Mouse (Mus musculus) adipocyte (in vitro differentiated cells): ENCODE results near the gene Mysm1.
A peak's percentile ranks its signal among the peaks of the same experiment; 100 is the strongest.

ENCODE experiments used
- DNase-seq: peaks from one replicate; pipeline ENCODE4 v3.0.0-alpha.2; 2016; ENCODE audit warnings: low spot score

The Mysm1 gene

DNA sequence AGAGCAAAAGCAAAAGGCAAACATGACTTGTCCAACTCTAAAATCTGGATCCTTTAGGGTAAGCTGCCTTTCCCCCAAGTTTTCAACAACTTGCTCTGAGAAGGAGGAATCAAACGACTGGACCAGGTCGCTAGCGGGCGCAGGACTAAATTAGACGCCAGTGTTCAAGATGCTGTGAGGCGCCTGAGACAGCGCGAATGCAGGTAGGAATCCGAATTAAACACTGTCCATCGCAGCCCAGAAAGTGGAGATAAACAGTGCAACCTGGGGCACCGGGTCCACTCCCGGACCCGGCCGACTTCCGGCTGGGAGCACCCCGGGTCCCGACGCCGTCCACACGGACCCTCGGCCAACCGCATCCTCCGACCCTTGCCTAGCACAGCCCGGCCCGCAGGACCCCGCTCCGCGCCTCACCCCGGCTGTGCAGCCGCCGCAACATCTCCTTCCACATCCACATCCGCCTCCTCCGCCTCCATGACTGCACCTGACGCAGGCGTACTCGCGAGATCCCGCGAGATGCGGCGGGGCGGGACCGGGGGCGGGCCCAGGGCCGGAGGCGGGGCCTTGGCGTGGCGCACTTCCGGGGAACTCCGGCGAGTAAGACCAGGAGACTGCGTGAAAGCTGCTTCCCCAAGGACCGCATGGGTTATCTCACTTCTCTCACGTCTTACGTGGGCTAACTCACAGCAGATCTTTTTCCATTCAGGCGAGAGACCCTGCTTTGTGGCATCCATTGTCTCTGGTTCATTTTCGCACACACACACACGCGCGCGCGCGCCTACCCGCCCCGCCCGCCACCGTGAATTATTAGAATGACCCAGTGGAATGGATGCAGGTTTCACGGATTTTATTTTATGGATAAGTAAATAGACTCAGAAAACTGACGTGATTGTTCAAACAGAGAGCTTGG is at the start of gene Mysm1:
Mysm1 (minus strand) TSS at position 511 of the 910 bp plus-strand sequence.
- peak; percentile 88 for DNase-seq

DNA sequence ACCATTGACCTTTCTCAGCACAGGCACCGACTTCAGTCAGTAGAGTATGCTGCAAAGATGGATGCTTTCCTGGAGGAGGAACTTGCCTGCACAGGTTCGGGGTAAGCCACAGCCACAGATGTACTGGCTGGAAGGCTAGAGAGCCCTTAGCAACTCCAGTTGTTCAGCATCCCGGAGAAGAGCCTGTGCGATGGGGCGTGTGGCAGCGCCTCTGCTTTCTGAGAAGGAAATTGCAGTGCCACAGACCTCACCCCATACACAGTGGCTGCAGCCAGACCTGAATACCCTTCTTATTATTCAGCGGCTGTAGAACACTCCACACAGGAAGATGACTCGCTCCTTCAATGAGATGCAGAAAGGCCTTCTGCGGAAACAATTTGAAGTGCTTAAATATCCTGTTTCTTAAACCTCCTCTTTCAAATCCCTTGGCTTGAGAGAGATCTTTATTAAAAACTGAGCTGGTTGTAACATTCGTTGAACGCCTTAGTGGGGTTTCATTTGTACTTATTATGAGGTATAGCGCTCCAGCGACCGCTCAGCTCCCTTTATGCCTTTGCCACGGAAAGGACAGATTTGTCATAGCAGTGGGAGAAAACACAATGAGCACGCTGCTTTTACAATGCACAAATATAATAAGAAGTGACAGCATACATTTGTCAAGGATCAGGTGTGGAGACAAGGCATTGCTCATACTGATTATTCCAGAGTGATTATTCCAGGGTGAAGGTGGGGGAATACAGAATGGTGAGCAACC is 47.1 kb upstream of the Mysm1 start:
- DNase-seq, result no peak

DNA sequence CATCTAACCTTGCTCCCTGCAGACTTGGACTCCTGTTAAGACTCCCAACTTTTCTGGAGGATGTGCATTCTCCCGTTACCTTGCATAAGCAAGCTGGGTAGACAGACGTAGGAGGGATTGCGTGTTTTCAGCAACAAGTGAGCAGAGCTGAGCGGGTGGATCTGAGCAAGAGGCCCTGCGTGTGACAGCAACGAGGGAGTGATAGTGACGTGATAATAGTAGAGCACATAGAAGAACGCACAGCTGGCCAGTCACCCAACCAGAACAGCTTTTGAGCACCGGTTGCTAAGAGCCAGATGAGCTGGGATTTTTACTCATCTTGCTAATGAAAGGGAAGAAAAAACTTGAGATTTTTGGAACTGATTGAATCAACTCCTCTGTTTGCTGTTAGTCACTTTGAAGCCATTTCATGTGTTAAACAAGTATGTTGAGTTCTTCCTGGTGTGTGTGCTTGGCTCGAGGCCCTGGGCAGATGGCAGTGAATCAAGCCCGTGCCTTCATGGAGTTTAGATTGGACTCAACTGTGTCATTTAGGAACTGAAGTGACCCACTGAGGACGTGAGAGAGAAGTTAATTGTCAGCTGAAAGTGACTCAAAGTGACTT is 44.6 kb upstream of the Mysm1 start:
- DNase-seq, result no peak

DNA sequence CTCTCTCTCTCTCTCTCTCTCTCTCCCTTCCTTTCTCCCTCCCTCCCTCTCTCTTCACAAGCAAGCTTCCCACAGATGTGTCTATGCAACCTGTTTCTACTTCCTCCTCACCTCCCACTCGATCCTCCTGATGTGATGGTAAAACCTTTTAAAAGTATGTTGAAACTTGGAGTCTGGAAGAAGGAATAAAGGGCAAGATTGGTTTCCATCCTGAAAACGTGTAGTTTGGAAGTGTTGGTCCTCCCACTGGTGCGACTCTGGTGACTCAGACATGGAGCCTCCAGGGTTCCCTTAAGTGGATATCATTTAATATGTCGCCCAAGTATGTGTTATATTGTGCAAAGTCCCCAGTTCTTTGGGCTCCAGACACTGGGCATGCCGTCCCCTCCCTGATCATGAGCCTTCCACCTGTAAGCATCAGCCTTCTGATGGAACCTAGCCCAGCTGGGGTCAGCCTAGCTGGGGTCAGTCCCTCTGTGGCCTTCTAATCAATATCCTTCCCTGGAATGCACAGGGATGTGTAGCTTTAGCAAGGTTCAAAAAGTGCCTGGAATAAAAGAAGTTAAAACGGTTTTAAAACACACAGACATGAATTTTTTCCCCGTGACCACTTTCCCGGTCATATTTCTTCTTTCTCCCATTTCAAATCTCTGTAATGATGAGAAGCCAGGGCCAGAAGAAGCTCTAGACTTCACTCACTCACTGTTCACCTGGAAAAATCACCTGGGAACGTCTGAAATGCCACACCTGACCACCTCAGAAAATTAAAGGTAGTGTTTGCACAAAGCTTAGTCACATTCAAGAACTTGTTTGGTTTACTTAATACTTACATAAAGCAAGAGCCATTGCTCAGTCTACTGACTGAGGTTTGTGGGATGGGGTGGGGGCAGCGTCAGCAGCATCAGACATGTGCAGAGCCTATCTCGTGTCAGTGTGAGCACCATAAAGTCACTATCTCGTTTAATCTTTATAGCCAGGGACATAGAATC is 43.0 kb upstream of the Mysm1 start:
- no peak for DNase-seq

DNA sequence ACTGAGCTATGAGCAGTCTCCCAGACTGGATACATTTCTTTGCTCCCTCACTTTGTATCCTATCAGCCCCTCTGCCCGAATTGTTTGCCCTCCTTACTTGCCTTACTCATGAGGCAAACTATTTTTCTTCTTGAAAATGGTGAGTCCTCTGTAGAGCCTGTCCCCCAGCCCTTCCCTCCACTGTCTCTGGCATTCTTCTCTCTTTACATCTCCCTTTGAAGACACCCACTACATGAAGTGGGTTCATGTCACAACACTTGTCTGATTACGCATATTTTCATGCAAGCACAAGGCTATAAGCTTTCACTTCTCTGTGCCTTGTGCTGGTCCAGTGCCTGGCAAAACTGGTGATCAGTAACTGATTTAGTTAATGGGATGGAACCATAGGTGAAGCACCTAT is 41.3 kb upstream of the Mysm1 start:
- DNase-seq, result no peak

DNA sequence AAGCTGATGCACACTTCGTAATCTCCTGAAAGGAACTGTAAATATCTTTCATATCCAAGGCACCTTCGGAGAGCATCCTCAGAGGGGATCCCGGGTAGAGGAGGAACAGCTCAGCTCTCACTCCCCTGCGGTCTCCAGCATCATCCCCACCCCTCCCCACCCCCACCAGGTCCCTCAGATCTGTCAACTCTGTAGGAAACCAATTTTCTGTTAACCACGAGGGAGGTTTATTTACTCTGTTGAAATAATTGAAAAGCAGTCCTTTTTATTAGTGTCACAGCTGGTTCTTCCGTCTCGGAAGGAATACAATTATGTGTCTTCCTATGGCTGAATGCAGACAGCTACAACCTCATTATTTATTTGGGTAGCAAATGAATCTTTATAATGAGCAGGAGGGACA is 39.3 kb upstream of the Mysm1 start:
- DNase-seq, result no peak

DNA sequence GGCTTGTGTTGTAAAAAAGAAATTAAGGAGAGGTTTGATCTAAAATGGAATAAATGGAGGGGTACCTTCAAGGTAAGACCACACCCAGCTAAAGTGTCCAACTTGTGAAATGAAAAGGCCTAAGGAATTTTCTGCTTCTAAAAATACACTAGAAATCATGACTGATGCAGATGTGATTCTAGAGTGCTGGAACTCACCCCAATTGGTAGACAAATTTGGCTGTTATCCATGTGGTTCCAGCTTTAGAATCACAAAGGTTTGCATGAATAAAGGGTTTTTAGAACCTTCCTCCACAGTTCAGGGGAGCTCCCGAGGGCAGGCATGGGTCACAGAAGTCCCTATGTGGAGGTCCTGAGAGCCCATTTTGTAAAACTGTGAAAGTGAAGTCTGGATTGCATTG is 33.8 kb upstream of the Mysm1 start:
- no peak for DNase-seq

DNA sequence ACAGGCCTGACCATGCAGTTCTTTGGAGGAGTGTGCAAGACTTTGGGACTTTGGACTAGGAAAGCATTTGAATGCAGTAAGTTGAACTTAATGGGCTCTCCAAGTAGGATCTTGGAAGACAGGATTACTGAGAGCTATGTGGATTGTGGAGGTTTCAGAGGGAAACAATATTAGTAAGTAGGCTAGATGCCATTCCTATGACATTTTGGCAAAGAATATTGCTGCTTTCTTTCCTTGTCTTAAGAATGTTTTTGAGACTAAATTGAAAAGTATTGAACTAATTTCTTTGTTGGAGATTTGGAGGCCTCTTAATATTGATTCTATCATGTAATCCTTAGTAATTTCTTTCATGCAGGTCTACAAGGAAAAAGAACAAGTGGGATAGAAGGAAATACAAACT is 33.4 kb upstream of the Mysm1 start:
- DNase-seq, result peak; percentile 25

DNA sequence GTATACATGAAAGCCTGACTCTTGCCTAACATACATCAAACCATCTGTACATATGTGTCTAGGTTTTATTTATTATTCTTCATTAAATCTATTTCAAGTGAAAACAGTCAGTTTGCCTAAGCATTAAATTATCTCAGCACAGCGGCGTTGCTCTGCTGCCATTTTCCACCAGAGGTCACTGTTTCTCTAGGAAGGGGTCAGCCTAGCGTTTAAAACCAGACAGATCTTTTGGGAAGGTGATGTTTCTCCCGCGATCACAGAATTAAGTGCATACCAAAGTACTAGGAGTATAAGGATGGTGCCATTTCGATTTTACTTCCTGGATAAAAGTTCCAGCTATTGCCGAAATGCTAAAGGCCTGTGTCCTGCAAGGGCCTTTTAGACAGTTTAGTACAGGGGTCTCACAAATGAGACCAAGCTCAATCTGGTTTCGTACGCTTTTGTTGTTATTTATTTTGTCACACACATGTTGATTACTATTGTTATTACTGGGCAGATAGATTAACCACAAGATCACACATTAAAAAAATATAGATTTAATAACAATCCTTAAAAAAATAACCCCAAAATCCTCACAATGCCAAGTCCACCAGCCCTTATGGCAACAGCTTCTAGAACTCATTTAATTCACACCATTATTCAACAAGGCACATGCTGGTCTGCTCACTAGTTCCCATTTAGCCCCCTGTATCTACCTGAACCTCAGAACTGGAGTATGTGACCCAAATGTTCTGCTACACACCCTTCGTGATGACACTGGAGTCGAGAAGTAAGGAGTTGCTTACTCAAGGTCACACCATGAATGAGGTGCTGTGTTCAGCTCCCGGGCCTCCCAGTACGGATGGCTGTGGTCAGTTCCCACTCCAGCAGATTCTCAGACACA is 29.5 kb upstream of the Mysm1 start:
- peak; percentile 80 for DNase-seq

DNA sequence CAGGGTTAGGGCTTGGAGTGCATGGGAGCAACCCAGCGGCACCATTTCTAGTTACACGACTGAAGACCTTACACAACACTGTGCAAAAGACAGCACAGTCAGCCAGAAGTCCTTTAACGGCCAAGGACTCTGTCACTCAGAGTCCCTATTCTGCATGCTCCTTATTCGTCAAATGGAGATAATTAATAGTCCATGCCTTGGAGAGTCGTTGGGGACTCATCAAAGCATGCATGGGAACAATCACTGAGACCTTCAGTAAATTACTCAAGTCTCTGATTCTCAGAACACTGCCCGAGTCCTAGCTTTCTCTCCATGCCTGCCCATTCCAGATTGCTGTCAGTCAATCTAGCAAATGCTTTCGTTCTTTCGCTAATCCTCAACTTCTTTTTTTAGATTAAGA is 28.9 kb upstream of the Mysm1 start:
- no peak for DNase-seq

DNA sequence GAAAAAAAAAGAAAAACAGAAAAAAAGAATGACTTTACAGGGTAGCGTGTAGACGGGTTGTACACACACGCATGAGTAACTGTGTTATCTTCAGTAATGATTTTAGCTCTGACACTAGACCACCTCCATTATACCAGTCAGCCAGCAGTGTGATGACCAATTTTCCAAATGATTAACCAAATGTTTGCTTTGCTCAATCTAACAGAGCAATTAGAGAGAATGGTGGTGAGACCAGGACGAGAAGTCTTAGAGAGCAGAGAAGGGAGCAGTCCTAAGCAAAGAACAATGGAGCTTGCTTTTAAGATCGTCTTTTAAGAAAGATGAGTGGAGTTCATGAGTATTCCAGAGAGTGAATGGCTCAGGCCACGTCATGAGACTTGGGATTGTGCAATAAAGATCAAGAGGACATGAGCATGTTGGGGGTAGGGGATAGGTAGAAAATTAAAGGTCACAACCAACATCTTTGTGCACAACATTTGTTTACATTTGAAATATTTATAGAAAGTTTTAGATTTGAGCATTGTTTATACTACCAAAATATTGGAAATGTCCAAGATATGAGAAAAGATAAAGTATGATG is 26.4 kb upstream of the Mysm1 start:
- no peak for DNase-seq

DNA sequence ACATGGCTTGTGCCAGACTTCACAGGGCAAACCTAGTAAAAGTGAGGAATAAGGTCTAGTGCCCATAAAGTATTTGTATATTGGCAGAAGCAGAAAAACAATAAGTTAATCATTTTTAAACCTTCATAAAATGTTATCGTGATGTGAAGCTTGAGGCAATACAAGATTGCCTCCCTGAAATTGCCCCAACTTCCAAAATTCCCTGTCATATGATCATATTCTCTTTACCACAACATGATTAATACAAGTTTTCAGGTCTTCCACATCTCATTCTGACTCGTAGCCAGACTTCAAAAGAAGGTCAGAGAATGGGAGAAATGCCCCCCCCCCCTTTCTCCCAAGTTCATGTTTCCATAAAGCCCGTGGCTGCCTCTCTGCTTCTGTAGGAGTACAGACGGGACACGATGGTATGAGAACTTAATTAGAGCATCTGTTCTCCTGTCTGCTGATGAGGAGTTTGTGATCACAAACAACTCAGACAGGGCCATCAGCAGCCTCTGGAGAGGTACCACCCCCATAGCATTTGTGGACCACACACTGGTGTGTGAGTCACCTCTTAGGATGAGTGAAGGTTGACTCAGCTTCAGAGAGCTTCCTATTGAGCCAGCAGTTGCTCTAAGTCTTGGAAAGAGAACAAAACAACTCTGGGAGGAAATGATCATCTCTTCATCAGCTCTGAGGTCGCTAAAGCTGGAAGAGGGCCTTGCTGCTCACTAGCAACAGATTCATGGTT is 22.3 kb upstream of the Mysm1 start:
- DNase-seq, result no peak

DNA sequence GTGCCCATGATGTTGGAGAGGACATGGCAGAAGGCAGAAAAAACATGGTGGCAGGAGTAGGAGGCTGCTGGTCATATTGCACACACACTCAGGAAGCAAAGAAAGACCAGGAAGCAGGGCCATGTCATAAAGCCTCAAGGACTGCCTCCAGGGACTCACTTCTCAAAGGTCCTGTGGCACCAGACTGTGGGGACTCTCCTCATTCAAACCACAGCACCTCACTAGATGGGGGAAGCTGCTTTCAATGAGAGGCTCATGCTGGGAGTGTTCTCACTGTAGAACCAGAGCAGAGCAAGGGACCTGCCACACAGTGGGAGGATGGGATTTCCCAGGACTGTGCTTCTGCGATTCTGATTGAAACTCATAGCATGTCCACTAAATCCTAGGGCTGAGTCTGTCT is 21.2 kb upstream of the Mysm1 start:
- DNase-seq, result no peak

DNA sequence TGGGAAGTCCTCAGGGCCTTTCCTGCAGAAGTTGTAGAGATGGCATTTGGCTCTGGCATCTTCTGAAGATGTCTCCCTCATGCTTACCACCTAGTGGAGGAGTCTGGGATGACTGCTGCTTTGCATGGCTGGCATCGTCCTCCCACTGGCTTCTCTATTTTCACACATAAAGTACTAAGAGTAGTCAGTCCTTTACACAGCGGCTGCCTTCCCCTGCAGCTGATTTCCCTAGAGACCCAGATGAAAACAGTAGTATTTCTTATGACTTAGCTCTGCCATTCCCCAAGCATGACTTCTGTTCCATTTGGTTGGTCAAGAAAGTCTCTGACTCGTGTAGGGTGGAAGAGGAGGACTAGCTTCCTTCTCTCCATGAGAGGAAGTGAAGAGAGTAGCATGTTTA is 20.3 kb upstream of the Mysm1 start:
- peak; percentile 45 for DNase-seq

DNA sequence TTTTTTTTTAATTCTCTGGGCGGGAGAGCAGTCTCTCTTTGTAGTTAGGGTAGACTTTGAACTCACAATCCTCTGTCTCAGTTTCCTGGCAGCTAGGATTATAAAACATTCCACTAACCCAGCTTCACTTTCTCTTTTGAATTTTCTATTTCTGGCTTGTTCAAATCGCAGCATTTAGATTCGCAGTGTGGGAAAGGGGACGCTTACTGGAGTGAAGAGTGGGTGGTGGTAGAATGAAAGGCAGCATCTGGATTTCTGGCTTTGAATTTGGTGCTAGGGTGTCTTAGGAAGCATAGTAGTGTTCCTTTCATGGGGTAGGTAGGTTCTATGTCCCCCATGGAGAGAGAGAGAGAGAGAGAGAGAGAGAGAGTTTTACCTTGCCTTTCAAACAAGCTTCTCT is 17.0 kb upstream of the Mysm1 start:
- no peak for DNase-seq

DNA sequence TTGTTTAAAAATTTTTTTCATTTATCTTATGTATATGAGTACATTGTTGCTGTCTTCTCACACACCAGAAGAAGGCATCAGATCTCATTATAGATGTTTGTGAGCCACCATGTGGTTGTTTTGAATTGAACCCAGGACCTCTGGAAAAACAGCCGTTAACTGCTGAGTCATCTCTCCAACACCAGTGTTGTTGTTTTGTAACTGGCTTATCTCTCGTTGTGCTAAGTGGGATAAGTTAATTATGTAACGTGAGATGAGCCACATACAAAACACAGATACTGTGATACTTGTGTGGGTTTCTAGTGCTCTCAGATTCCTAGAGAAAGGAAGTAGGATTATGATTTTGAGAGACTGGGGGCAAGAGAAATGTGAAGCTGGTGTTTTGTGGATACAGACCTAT is 11.3 kb upstream of the Mysm1 start:
- DNase-seq, result no peak

DNA sequence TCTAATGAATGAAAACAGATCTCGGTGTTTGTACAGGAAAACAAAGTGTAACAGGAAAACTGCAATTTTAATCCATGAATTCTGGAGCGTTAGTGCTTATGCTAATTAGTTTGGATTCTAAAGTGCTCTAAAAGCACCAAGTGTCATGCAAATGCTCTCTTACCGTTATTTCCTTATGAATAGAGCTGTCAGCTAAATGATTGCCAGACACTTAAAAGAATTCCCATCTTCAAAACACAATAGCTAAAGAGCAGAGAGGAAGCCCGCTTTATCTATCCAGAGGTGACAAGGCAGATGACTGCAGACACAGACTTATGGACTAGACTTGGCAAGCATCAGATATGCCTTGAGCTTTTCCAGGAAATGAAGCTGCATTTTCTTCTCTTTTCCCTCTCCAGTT is 8.8 kb upstream of the Mysm1 start:
- no peak for DNase-seq

DNA sequence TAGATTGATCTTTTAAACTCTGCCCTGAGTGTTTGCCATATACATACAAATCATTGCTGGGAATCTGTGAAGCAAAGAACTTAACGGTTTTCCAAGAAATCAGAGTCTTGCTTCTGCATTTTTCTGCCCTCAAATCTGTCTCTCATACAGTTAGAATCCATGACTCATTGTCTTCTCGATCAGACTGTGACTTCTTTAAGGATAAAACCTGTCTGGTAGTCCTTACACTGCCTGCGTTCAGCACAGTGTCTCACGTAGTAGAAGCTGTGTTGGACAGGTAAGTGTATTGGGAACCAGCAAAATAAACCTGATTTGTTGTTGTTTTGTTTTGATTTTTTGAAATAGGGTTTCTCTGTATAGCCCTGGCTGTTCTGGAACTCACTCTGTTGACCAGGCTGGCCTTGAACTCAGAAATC is 608 bp upstream of the Mysm1 start:
- DNase-seq, result no peak

DNA sequence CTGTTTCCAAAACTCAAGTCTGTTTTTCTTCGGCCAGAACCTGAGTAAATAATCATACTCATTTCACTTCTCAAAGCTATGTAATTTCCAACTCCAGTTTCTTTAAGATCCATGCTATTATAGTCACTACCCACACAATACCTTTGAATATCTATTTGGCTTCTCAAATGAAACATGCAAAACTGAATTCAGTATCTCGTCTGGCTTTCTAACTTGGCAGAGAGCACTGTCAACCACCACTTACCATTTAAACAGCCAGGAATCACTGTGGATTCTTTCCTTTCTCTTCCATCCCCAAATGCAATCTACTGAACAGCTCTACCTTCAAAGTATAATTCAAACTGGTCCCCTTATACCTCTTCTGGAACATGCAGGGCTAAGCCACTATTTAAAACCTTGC is 5.6 kb downstream of the Mysm1 start:
- no peak for DNase-seq

DNA sequence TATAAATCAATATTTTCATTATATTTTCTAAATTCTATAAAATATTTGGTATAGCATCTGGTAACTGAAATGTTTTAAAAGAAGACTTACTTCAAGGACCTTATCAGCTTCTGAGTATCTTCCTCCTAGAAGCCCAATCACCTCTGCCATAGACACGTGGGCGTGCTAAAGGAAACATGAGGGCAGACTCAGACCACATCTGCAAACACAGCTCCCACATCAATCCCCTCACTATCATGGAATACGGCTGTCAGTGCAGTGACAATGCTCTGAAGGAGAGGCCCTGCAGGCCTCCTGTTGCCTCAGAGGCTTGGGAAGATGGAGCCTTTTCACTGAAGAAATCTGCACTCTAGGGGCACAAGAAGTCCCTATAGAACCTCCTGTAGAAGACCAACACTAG is 26.1 kb downstream of the Mysm1 start:
- no peak for DNase-seq
